Mouse (Mus musculus) limb, embryonic 11.5 days (tissue): ENCODE measurements around the gene Olfr1216. TPM values are rescaled to one million over a fixed set of nuclear protein-coding genes. Genes with fewer than 3 reads are reported as not detected.
"Not testable (repeated sequence)": the region's sequence is repeated elsewhere in the genome, so short reads cannot be mapped to it uniquely, and the experiment has no call there.

ENCODE experiments used
- ATAC-seq: fragments of 200-750 bp; cut with Nextera tagmentation; 2 replicates; pipeline ENCODE4 v1.8.0; 2017; ENCODE audit warnings: low read depth; ENCODE audit not compliant: insufficient number of reproducible peaks, low FRiP score, low TSS enrichment
- DNase-seq: peaks from one replicate; pipeline ENCODE4 v3.0.0-alpha.2; 2015; ENCODE audit warnings: low spot score
- H3K27ac ChIP-seq: fragments of 300-500 bp; sonication (generic); replicated peaks from 2 replicates; pipeline ENCODE4 v1.5.1; 2014; ENCODE audit warnings: low read depth, mild to moderate bottlenecking, low read length
- H3K27me3 ChIP-seq: fragments of 300-500 bp; sonication (generic); 2 replicates; pipeline ENCODE4 v1.6.1; 2014; ENCODE audit warnings: mild to moderate bottlenecking, low read length, mixed read lengths; ENCODE audit not compliant: control insufficient read depth, insufficient read depth
- H3K36me3 ChIP-seq: fragments of 300-500 bp; sonication (generic); 2 replicates; pipeline ENCODE4 v1.6.1; 2014; ENCODE audit warnings: mild to moderate bottlenecking, low read length, moderate library complexity, mixed read lengths; ENCODE audit not compliant: control insufficient read depth, insufficient read depth
- H3K4me1 ChIP-seq: fragments of 300-500 bp; sonication (generic); 2 replicates; pipeline ENCODE4 v1.6.1; 2014; ENCODE audit warnings: low read length, mixed read lengths; ENCODE audit not compliant: control insufficient read depth, insufficient read depth
- H3K4me2 ChIP-seq: fragments of 300-500 bp; sonication (generic); 2 replicates; pipeline ENCODE4 v1.6.1; 2014; ENCODE audit warnings: low read depth, mild to moderate bottlenecking, moderate library complexity; ENCODE audit not compliant: severe bottlenecking
- H3K4me3 ChIP-seq: fragments of 300-500 bp; sonication (generic); 2 replicates; pipeline ENCODE4 v1.5.1; 2014; ENCODE audit warnings: low read depth, low read length
- H3K9ac ChIP-seq: fragments of 300-500 bp; sonication (generic); 2 replicates; pipeline ENCODE4 v1.6.1; 2014; ENCODE audit warnings: mild to moderate bottlenecking, low read length
- H3K9me3 ChIP-seq: fragments of 300-500 bp; sonication (generic); 2 replicates; pipeline ENCODE4 v1.6.1; 2016; ENCODE audit warnings: low read length; ENCODE audit not compliant: control insufficient read depth
- WGBS: fragments of 180-500 bp; shearing (Covaris S2); extraction: QIAGEN DNeasy Blood & Tissue Kit; methylation state at CpG from one replicate; pipeline ENCODE4 v1.1.7; 2014; 5-methylcytosine and 5-hydroxymethylcytosine counted together
- polyA plus RNA-seq: library from polyadenylated mRNA; unstranded; fragments of >200 nt; fragmentation: Nextera tagmentation; extraction: Ambion mirVana; gene quantifications from 2 replicates; pipeline ENCODE4 v1.2.1, GENCODE M21; 2014

Olfr1216 gene
- polyA plus RNA-seq = not detected in 2 replicates

GRCm38 (mm10) chr2:89018240-89018639, at the start of gene Olfr1216:
Gene Olfr1216, minus strand, starts transcription at chr2:89018340.
- Histone ChIP-seq H3K4me3 (no peak within 1 kb of the TSS), H3K9ac (no peak within 1 kb of the TSS), H3K9me3 (no peaks in the 10 kb centered on the region), H3K27me3 (no peaks in the 10 kb centered on the region), H3K36me3 (no peaks in the 10 kb centered on the region), H3K27ac (no peak within 1 kb of the TSS), H3K4me2 (no peak within 1 kb of the TSS), H3K4me1 (no peaks in the 10 kb centered on the region)
- ATAC-seq (no peak), DNase-seq (no peak)
- WGBS = 82% methylated on average over 1 of the region's 1 CpGs

DNA sequence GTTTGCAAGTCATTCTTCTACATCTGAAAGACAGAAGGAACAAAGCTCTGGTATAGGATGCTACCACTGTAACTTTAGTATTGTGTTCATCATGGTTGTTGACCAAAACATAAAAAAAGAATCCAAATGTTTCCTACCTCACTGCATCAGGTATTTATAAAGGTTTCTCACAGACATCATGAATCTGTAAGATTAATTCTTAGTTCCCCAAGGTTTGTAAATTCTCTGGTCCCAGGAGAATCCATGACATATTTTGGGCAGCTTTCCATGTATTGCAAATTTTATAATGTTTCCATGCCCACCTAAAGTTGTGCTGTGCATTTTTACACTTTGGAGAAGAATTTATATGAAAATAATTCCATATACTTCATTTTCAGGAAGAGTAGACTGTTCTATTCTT, 42.9 kb upstream of the Olfr1216 start, which contains the start of gene Olfr1218:
Gene Olfr1218 (minus strand): TSS at position 101 of the 400 bp plus-strand sequence.
- no peaks in the 10 kb centered on the region for H3K36me3 ChIP-seq
- no peak within 1 kb of the TSS for H3K27ac ChIP-seq
- no peak within 1 kb of the TSS for H3K4me2 ChIP-seq
- H3K9ac ChIP-seq = no peak within 1 kb of the TSS
- DNase-seq = no peak
- H3K4me1 ChIP-seq = no peaks in the 10 kb centered on the region
- no peak for ATAC-seq
- H3K27me3 ChIP-seq = no peaks in the 10 kb centered on the region
- H3K9me3 ChIP-seq = no peaks in the 10 kb centered on the region
- H3K4me3 ChIP-seq = no peak within 1 kb of the TSS

DNA sequence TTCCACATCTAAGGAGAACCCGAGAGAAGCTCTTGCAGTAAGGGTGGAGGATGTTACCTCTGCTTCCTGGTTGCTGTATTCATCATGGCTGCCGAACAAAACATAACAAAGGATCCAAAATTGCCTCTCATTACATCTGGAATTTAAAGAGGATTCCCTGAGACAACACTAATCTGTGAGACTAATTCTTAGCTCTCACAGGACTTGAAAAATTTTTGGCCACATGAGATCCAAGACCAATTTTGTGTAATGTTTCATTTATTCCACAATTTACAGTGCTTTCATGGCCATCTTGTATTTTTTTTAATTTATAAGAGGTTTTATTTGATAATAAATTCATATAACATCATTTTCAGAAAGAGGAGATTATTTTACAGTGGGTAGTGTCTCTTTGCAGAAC, 13.8 kb upstream of the Olfr1216 start, which contains the start of gene Olfr1217:
Gene Olfr1217 (minus strand): TSS at position 101 of the 400 bp plus-strand sequence.
- DNase-seq (no peak), ATAC-seq (no peak)
- H3K27ac ChIP-seq = no peak within 1 kb of the TSS
- H3K27me3 ChIP-seq = no peaks in the 10 kb centered on the region
- 78% methylated on average over 2 of the region's 2 CpGs for WGBS
- H3K4me1 ChIP-seq = no peaks in the 10 kb centered on the region
- H3K4me3 ChIP-seq = no peak within 1 kb of the TSS
- no peaks in the 10 kb centered on the region for H3K36me3 ChIP-seq
- H3K9ac ChIP-seq = no peak within 1 kb of the TSS
- no peak within 1 kb of the TSS for H3K4me2 ChIP-seq
- H3K9me3 ChIP-seq = no peaks in the 10 kb centered on the region

- not testable (repeated sequence) for ATAC-seq, H3K27me3 ChIP-seq, H3K4me1 ChIP-seq, H3K4me3 ChIP-seq, H3K9me3 ChIP-seq, H3K4me2 ChIP-seq, H3K27ac ChIP-seq, DNase-seq, H3K36me3 ChIP-seq, H3K9ac ChIP-seq
- 71% methylated on average over 3 of the region's 3 CpGs for WGBS
These were observed 3.3 kb upstream of the Olfr1216 start for GRCm38 (mm10) chr2:89021436-89021835.

DNA sequence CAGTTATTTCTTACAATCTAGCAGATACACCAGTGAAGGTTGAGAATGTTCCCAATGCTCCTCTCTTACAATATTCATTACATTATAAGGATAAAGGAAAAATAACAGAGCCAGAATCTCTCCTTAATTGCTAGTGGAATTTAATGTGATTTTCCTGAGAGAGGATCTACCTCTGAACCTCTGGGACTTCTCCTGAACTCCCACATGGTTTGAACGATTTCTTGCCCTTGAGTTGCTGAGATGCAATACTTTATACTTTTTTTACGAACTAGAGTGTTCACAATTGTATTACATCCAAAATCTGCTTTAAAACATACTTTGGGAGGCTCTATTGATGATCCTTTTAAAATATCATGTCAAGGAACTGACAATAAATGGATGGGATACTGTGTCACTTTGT, 11.3 kb downstream of the Olfr1216 start, which contains the start of gene Olfr1215:
Gene Olfr1215 (minus strand): TSS at position 101 of the 400 bp plus-strand sequence.
- 79% methylated on average over 2 of the region's 2 CpGs for WGBS
- Histone ChIP-seq H3K36me3 (no peaks in the 10 kb centered on the region), H3K9ac (no peak within 1 kb of the TSS), H3K27ac (no peak within 1 kb of the TSS), H3K9me3 (no peaks in the 10 kb centered on the region), H3K4me3 (no peak within 1 kb of the TSS), H3K4me1 (no peaks in the 10 kb centered on the region), H3K27me3 (no peaks in the 10 kb centered on the region), H3K4me2 (no peak within 1 kb of the TSS)
- ATAC-seq = no peak
- DNase-seq = no peak

DNA sequence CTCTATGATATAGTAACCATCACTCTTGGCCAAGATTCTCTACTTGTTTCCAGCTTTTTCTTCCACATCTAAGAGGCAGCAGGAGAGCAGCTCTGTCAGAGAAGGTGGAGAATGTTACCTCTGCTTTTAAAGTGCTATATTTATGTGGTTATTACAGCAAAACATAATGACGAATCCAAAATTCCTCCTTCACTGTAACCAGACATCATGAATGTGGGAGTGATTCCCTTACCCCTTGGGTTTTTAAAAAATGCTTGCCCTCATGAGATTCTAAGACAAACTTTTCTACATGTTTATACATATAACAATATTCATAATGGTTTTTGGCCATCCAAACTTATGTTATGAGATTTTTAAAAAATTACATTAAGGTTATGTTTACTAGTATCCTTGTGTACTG, 25.6 kb downstream of the Olfr1216 start, which contains the start of gene Olfr1214:
Gene Olfr1214 (minus strand): TSS at position 101 of the 400 bp plus-strand sequence.
- no peak for ATAC-seq
- Histone ChIP-seq H3K36me3 (no peaks in the 10 kb centered on the region), H3K27me3 (no peaks in the 10 kb centered on the region), H3K9me3 (no peaks in the 10 kb centered on the region), H3K4me3 (no peak within 1 kb of the TSS), H3K4me2 (no peak within 1 kb of the TSS), H3K4me1 (no peaks in the 10 kb centered on the region), H3K27ac (no peak within 1 kb of the TSS), H3K9ac (no peak within 1 kb of the TSS)
- whole genome bisulfite sequencing = 84% methylated on average over 1 of the region's 1 CpGs
- no peak for DNase-seq

GRCm38 (mm10) chr2:88980181-88980580, 38.0 kb downstream of the Olfr1216 start, which contains the start of gene Gm13762:
Gene Gm13762, minus strand, starts transcription at chr2:88980281.
- ATAC-seq = no peak
- 92% methylated on average over 1 of the region's 1 CpGs for WGBS

More at GRCm38 (mm10) chr2:88980181-88980580, 38.0 kb downstream of the Olfr1216 start, which contains the start of gene Gm13762:
- Histone ChIP-seq H3K4me2 (no peak within 1 kb of the TSS), H3K36me3 (no peaks in the 10 kb centered on the region), H3K4me1 (no peaks in the 10 kb centered on the region), H3K27ac (no peak within 1 kb of the TSS), H3K9ac (no peak within 1 kb of the TSS), H3K27me3 (no peaks in the 10 kb centered on the region), H3K4me3 (no peak within 1 kb of the TSS), H3K9me3 (no peaks in the 10 kb centered on the region)
- no peak for DNase-seq
